Mouse (Mus musculus) spleen, adult 2 months (tissue): Measurements from ENCODE around the gene Gtf2a1l. TPM values are rescaled to one million over a fixed set of nuclear protein-coding genes. Genes with fewer than 3 reads are reported as not detected.

Experiments used
- DNase-seq, 2 experiments: peaks; one replicate each; pipeline versions ENCODE4 v3.0.0 to v3.0.0-alpha.2; 2012 to 2021; ENCODE audit warnings: low spot score in 2 of 2, low read depth in 1 of 2
- H3K27ac ChIP-seq: fragments of 200-500 bp; 2 replicates; pipeline ENCODE4 v1.5.1; 2012; ENCODE audit warnings: low read length, inconsistent platforms; ENCODE audit not compliant: insufficient read depth
- H3K27me3 ChIP-seq: fragments of 200-500 bp; 2 replicates; pipeline ENCODE4 v1.6.1; 2012; ENCODE audit warnings: mild to moderate bottlenecking, moderate library complexity, low read length, inconsistent platforms; ENCODE audit not compliant: control insufficient read depth, insufficient read depth
- H3K36me3 ChIP-seq: fragments of 200-500 bp; 2 replicates; pipeline ENCODE4 v1.6.1; 2012; ENCODE audit warnings: mild to moderate bottlenecking, low read length, inconsistent platforms; ENCODE audit not compliant: control insufficient read depth, insufficient read depth
- H3K4me1 ChIP-seq: fragments of 200-500 bp; 2 replicates; pipeline ENCODE4 v1.6.1; 2011; ENCODE audit warnings: inconsistent platforms; ENCODE audit not compliant: control insufficient read depth, insufficient read depth, insufficient read length
- H3K4me3 ChIP-seq: fragments of 200-500 bp; 2 replicates; pipeline ENCODE4 v1.5.1; 2011; ENCODE audit warnings: mild to moderate bottlenecking, inconsistent platforms; ENCODE audit not compliant: insufficient read depth, insufficient read length; ENCODE audit errors: extremely low read depth
- CTCF ChIP-seq: fragments of 200-500 bp; IDR thresholded peaks from 2 replicates; pipeline ENCODE4 v1.5.1; 2011; ENCODE audit warnings: mild to moderate bottlenecking, inconsistent platforms; ENCODE audit not compliant: insufficient read depth, insufficient read length, insufficient replicate concordance; ENCODE audit errors: extremely low read depth
- POLR2A ChIP-seq: fragments of 200-500 bp; IDR thresholded peaks from 2 replicates; pipeline ENCODE4 v1.6.1; 2011; ENCODE audit warnings: low read depth, low read length, inconsistent platforms
- WGBS: fragments of 180-500 bp; shearing (Covaris S2); methylation state at CpG from one replicate; pipeline ENCODE4 v1.1.7; 2018; 5-methylcytosine and 5-hydroxymethylcytosine counted together
- polyA plus RNA-seq: library from polyadenylated mRNA; depleted of rRNA; stranded (reverse); fragments of >200 nt; gene quantifications from 2 replicates; pipeline ENCODE4 v1.2.3, GENCODE M21; 2012

Gtf2a1l gene
- polyA plus RNA-seq, 1 experiment, result not detected

GRCm38 (mm10) chr17:88636076-88636475 is 32.4 kb upstream of the Gtf2a1l start:
- Histone ChIP-seq H3K4me3 (no peak overlapping the region), H3K27ac (no peak overlapping the region), H3K27me3 (no peaks in the 10 kb centered on the region), H3K4me1 (no peaks in the 10 kb centered on the region), H3K36me3 (no peaks in the 10 kb centered on the region)
- no peak for DNase-seq
- TF ChIP-seq CTCF (no peak), POLR2A (no peak)
- 89% methylated on average over 14 of the region's 14 CpGs for WGBS

DNA sequence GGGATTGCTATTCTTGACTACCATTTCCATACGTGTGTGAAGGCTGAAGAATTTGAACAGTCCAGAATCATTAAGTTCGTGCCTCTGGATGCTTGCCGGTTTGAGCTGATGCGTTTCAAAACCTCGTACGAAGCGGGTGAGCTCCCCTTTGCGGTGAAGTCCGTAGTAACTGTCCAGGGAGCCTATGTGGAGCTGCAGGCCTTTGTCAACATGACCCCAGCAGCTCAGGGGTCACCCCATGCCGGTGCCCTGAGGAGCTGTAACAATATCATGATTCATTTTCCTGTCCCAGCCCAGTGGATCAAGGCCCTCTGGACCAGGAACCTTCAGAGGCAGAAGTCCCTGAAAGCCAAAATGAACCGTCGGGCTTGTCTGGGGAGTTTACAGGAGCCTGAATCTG is 31.9 kb upstream of the Gtf2a1l start:
- H3K4me1 ChIP-seq, result no peaks in the 10 kb centered on the region
- WGBS, result 87% methylated on average over 12 of the region's 12 CpGs
- no peak for DNase-seq
- TF ChIP-seq CTCF (no peak), POLR2A (no peak)
- no peak overlapping the region for H3K27ac ChIP-seq
- H3K36me3 ChIP-seq, result no peaks in the 10 kb centered on the region
- no peaks in the 10 kb centered on the region for H3K27me3 ChIP-seq
- no peak overlapping the region for H3K4me3 ChIP-seq

- no peaks in the 10 kb centered on the region for H3K27me3 ChIP-seq
- TF ChIP-seq CTCF (peak; percentile 59; the same call in 1 of the 2 replicates), POLR2A (no peak)
- no peak overlapping the region for H3K4me3 ChIP-seq
- H3K4me1 ChIP-seq, result no peaks in the 10 kb centered on the region
- H3K27ac ChIP-seq, result no peak overlapping the region
- 33% methylated on average over 6 of the region's 6 CpGs for WGBS
- DNase-seq, result peak; percentile 18 to 63
- H3K36me3 ChIP-seq, result no peaks in the 10 kb centered on the region
Measured at GRCm38 (mm10) chr17:88641012-88641411, 27.4 kb upstream of the Gtf2a1l start.

GRCm38 (mm10) chr17:88641836-88642235 is 26.6 kb upstream of the Gtf2a1l start:
- DNase-seq, result no peak
- whole genome bisulfite sequencing, result 95% methylated on average over 8 of the region's 8 CpGs
- H3K36me3 ChIP-seq, result no peaks in the 10 kb centered on the region
- no peaks in the 10 kb centered on the region for H3K4me1 ChIP-seq
- no peaks in the 10 kb centered on the region for H3K27me3 ChIP-seq
- TF ChIP-seq POLR2A (no peak), CTCF (no peak)
- no peak overlapping the region for H3K27ac ChIP-seq
- no peak overlapping the region for H3K4me3 ChIP-seq

DNA sequence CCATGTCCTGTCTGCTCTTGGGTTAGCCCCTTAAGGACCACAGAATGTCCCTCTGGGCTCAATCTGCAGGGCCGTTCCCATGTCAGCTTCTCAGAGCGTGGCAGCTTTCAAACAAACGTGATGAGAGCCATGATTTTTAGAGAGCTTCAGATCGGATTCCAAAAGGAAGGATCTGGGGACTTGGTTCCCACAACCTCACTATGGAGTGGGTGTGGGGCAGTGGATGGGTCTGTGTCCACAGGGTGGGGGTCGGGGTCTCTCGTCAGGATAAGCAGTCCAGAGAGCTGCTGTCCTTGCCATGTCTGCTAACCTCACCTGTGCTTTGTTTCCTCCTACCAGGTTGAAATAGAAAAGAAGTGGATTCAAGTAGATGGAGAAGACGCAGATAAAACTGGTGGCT is 23.6 kb upstream of the Gtf2a1l start:
- 88% methylated on average over 7 of the region's 7 CpGs for WGBS
- no peak for DNase-seq
- H3K36me3 ChIP-seq, result no peaks in the 10 kb centered on the region
- no peak for TF ChIP-seq POLR2A
- TF ChIP-seq CTCF, result no peak
- H3K27ac ChIP-seq, result no peak overlapping the region
- no peaks in the 10 kb centered on the region for H3K4me1 ChIP-seq
- H3K27me3 ChIP-seq, result no peaks in the 10 kb centered on the region
- no peak overlapping the region for H3K4me3 ChIP-seq

DNA sequence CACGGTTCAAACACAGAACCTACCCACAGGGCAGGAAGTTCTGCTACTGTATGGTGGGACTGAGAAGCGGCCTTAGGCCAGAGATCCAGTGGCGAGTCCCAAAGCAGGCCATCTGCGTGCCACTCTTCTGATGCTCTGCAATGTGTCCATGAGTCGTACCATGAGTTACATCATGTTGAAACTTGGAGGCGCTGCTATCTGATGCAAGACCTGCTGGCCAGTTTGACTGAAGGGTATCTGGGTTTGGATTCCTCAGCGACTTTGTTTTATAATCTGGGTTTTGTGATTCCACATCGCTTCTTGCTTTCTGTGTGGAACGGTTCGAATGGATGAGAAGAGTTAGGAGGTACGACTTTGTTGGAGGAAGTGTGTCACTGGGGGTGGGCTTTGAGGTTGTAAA is 23.2 kb upstream of the Gtf2a1l start:
- no peaks in the 10 kb centered on the region for H3K36me3 ChIP-seq
- H3K27ac ChIP-seq, result no peak overlapping the region
- 84% methylated on average over 11 of the region's 11 CpGs for WGBS
- TF ChIP-seq CTCF (no peak), POLR2A (no peak)
- H3K4me1 ChIP-seq, result no peaks in the 10 kb centered on the region
- no peak overlapping the region for H3K4me3 ChIP-seq
- no peak for DNase-seq
- no peaks in the 10 kb centered on the region for H3K27me3 ChIP-seq

DNA sequence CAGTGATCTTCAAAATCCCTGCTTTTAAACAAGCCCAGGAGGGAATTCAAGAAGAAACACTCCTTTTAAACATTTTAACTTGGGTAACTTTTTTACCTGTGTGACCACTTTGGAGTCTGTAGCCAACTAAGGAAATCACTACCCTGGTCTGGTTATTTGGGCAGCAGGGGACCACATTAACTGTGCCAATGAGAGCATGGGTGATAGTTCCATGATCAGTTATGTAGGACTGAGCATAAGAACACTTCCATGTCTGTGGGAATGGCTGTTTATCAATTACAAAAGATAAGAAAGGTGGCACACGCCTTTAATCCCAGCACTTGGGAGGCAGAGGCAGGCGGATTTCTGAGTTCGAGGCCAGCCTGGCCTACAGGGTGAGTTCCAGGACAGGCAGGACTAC is 21.3 kb upstream of the Gtf2a1l start:
- Histone ChIP-seq H3K4me3 (no peak overlapping the region), H3K27me3 (no peaks in the 10 kb centered on the region), H3K4me1 (no peaks in the 10 kb centered on the region), H3K36me3 (no peaks in the 10 kb centered on the region), H3K27ac (no peak overlapping the region)
- TF ChIP-seq POLR2A (no peak), CTCF (no peak)
- no peak for DNase-seq
- 89% methylated on average over 3 of the region's 3 CpGs for WGBS

GRCm38 (mm10) chr17:88652010-88652409 is 16.4 kb upstream of the Gtf2a1l start:
- TF ChIP-seq CTCF (peak; percentile 77; the same call in 1 of the 2 replicates), POLR2A (no peak)
- 8% methylated on average over 9 of the region's 9 CpGs for WGBS
- peak; percentile 7 to 50 for DNase-seq

More at GRCm38 (mm10) chr17:88652010-88652409, 16.4 kb upstream of the Gtf2a1l start:
- Histone ChIP-seq H3K27me3 (no peaks in the 10 kb centered on the region), H3K36me3 (no peaks in the 10 kb centered on the region), H3K27ac (no peak overlapping the region), H3K4me1 (no peaks in the 10 kb centered on the region), H3K4me3 (no peak overlapping the region)
